Mouse (Mus musculus): ENCODE measurements around the gene Bcl2.

Bcl2 gene

DNA sequence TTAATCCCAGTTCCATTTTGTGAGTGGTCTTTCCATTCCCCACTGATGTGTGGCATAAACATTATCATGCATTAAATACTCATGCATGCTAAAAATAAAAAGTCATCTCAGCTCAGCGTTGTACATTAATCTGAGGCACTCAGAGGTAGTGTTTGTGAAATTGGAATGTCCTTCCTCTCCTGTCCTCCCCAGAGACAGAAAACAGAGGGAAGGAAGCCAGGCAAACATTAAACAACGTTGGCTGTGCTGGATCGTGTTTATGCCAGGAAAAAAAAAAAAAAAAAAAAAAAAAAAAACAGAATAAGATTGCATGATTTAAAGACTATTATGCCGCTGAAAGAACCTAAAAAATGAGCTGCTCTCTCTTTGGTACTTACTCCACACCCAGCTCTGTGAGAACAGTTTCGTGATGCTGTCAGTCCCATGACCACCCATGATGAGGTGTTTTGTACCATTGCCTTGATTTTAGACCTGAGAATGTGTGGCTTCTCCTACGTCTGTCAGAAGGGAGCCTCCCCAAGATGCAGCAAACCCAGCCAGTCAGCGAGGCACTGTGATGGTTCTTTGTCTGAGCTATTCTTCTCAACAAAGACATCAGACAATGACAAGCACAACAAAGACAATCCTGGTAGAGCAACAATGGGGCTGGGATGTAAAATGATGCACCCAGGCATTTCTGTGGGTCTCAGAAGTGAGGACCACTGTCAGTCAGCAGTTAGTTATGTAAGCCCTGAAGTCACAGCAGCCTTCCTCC is 200.0 kb downstream of the Bcl2 start:
- in situ Hi-C loops (cut with MboI) = no loop called here

DNA sequence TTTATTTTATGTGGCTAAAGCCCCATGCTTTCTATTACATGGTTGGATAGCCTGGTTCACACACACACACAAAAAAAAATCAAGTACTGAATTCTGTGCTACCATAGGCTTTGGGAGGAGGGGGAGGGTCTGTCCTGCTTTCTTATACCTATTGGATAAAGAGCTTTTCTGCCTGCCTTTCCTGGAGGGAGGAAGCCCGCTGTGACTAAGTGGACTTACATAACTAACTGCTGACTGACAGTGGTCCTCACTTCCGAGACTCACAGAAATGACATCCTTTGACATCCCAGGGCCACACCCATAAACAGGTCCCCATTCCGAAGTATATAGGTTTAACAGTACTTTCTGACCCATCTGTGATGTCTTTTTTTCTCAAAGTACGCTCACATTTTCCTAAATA is 200.6 kb downstream of the Bcl2 start:
- in situ Hi-C loops (cut with MboI) = no loop called here

GRCm38 (mm10) chr1:106511593-106511992 is 202.5 kb downstream of the Bcl2 start:
- in situ Hi-C loops (cut with MboI) = no loop called here

GRCm38 (mm10) chr1:106507556-106507955 is 206.5 kb downstream of the Bcl2 start:
- in situ Hi-C loops (cut with MboI) = no loop called here

DNA sequence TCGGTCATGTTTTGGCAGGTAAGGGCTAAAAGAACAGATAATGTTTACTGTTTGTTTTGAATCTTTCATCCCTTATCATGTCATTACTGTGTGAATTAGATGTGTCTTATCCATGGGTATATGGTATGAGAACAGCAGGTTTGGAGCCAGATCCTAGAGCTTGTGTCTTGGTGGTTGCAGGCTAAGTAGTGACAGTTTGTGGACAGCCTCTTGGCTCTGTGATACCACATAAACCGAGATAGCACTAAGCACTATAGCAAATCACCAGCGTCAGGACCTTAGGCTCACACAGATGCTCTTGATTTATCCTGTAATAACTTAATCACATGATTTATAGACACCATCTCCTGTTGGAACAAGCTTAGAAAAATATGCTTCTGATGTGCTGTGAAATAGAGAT is 210.2 kb downstream of the Bcl2 start:
- in situ Hi-C loops (cut with MboI) = no loop called here

GRCm38 (mm10) chr1:106503407-106503806 is 210.7 kb downstream of the Bcl2 start:
- in situ Hi-C loops (cut with MboI) = no loop called here

- in situ Hi-C loops (cut with MboI) = no loop called here
Measured at GRCm38 (mm10) chr1:106497999-106498398, 216.1 kb downstream of the Bcl2 start.

All from mature B cell (primary cell).